Mouse (Mus musculus): ENCODE results near the gene Actg1. TPM values are rescaled to one million over a fixed set of nuclear protein-coding genes. Genes with fewer than 3 reads are reported as not detected.

Actg1 gene
- polyA plus RNA-seq, 1 experiment from 2014 or later = 2,926 TPM

DNA sequence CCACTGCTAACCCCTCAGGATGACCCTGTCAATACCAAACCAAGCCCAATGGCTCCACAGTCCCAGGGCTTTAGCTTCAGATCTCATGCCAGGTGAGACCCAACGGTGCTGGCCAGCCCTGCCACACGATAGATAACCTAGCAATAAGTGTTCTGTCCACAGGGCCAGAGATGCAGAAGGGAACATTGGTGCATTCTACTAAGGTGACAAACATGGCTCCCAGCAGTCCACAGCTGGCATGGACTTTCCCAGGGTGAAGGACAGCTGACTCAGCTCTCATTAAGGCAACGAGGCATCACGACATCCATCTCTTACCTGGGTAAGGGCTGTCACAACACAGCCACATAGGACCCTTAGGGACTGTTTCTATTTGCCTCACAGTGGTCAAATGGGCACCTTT is 32.8 kb upstream of the Actg1 start:
- Histone ChIP-seq H3K4me3 (ENCODE audit: low read depth, low read length) (no peak overlapping the region), H3K9ac (no peak overlapping the region), H3K4me2 (no peak overlapping the region), H3K9me3 (ENCODE audit: low read depth, low read length) (no peaks in the 10 kb centered on the region), H3K27me3 (ENCODE audit: insufficient read depth, low read length) (no peaks in the 10 kb centered on the region), H3K36me3 (ENCODE audit: insufficient read depth) (peaks cover 73% of the 10 kb centered on the region), H3K27ac (ENCODE audit: low read depth) (no peak overlapping the region), H3K4me1 (ENCODE audit: insufficient read depth) (peaks cover 5% of the 10 kb centered on the region)
- no peak for DNase-seq
- TF ChIP-seq CTCF (IDR thresholded peaks at IDR 0.05; ENCODE audit: low read depth) = no peak
- ATAC-seq (ENCODE audit: insufficient read depth) = no peak
- WGBS = 89% methylated on average over 4 of the region's 4 CpGs

DNA sequence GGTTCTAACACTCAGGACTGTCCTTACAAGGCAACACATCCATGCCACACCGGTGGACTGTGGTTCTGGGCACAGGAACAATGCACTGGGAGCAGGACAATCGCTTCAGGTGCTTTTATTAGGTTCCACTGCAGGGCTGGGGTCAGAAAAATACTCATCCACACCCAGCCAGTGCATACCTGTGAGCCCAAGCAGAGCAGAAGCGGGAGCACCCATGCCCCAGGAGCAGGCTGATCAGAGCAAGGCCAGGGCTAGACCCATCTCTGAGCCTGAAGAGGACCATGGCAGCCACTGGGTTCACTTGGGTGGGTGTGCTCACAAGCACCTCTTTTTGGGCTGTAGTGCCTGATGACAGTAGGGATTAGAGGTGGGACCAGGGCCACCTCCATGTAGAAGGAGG is 31.9 kb upstream of the Actg1 start:
- DNase-seq (no peak), ATAC-seq (ENCODE audit: insufficient read depth) (no peak)
- Histone ChIP-seq H3K9me3 (ENCODE audit: low read depth, low read length) (no peaks in the 10 kb centered on the region), H3K27ac (ENCODE audit: low read depth) (no peak overlapping the region), H3K36me3 (ENCODE audit: insufficient read depth) (peaks cover 71% of the 10 kb centered on the region), H3K27me3 (ENCODE audit: insufficient read depth, low read length) (no peaks in the 10 kb centered on the region), H3K4me2 (no peak overlapping the region), H3K4me1 (ENCODE audit: insufficient read depth) (peaks cover 5% of the 10 kb centered on the region), H3K9ac (no peak overlapping the region), H3K4me3 (ENCODE audit: low read depth, low read length) (no peak overlapping the region)
- WGBS = 83% methylated on average over 3 of the region's 3 CpGs
- no peak for TF ChIP-seq CTCF (IDR thresholded peaks at IDR 0.05; ENCODE audit: low read depth)

DNA sequence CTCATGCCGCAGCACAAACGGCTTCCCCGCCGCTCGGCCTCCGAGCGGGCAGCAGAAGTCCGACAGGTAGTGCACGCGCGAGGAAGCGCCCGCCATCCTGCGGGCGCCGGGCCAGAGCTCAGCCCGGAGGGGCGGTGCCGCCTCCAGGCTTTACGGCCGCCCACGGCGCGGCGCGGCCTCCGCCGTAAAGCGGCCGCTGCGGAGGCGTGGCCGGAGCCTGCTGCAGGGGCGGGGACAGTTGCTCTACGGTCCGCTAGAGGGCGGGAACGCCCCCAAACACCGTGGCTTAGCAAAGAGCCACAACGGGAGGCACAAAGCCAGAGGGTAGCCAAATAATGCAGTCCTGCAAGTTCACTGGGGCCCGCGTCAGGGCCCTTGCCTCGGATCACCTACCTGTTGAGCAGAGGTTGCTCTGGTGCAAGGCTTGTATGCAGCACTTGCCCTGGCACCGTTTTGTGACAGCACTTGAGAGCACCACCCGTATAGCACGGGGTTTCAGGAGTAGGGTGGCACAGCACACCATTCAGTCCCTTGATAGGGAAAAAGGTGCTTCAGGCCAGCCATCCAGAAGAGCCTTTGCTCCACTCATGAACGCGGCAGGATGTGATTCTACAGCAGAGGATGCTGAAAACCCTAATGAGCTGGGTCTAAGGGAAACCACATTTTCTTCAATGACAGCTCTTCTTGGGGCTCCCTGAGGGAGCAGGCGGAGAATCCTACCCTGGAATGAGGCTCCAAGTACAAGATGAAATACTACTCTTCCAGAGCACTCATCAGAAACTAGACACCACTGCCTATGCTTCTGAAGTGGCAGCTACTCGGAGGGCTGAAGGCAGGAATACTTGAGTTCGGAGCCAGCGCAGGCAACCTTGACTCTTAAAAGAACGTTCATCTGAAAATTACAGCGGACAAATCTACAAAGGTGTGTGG is 30.5 kb upstream of the Actg1 start, which contains the start of gene Faap100:
Gene Faap100 (minus strand): TSS at position 154 of the 930 bp plus-strand sequence.
- H3K27ac ChIP-seq (ENCODE audit: low read depth) = peak within 1 kb of the TSS; percentile 83
- peak within 1 kb of the TSS; percentile 96 for H3K4me2 ChIP-seq
- ATAC-seq (ENCODE audit: insufficient read depth) (peak; percentile 87), DNase-seq (peak; percentile 98)
- no peaks in the 10 kb centered on the region for H3K9me3 ChIP-seq (ENCODE audit: low read depth, low read length)
- TF ChIP-seq CTCF (IDR thresholded peaks at IDR 0.05; ENCODE audit: low read depth) = peak; percentile 66
- H3K27me3 ChIP-seq (ENCODE audit: insufficient read depth, low read length) = no peaks in the 10 kb centered on the region
- H3K4me1 ChIP-seq (ENCODE audit: insufficient read depth) = peaks cover 5% of the 10 kb centered on the region
- 7% methylated on average over 54 of the region's 54 CpGs for WGBS
- H3K9ac ChIP-seq = peak within 1 kb of the TSS; percentile 69
- peak within 1 kb of the TSS; percentile 79 for H3K4me3 ChIP-seq (ENCODE audit: low read depth, low read length)
- H3K36me3 ChIP-seq (ENCODE audit: insufficient read depth) = peaks cover 71% of the 10 kb centered on the region

DNA sequence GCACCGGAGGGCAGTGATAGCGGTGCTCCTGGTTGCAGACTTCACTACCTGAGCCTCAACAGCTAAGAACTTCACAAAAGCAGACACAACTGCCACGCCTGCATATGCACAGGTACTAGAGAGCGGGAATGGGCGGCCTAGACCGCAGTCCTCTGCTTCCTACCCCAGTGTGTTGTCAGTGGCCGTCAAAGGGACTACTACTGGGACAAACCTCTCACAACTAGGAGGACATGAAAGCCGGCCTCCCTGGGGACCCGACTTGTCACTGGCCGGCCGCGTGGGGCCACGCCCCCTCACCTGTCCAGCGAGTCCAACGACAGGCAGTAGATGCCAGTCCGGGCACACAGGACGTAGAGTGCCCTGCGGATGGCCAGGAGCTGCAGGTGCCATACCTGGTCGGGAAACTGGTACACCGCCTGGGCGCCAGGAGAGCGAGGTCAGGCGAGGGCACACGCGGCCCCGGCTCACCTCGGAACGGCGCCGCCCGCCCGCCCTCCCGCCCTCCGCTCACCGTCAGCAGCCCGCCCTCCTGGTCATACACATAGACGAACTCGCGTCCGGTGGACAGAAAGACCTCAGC is 29.8 kb upstream of the Actg1 start:
- peak; percentile 42 for ATAC-seq (ENCODE audit: insufficient read depth)
- WGBS = 3% methylated on average over 38 of the region's 40 CpGs
- H3K27me3 ChIP-seq (ENCODE audit: insufficient read depth, low read length) = no peaks in the 10 kb centered on the region
- peaks cover 71% of the 10 kb centered on the region for H3K36me3 ChIP-seq (ENCODE audit: insufficient read depth)
- peak; percentile 40 for DNase-seq
- H3K9me3 ChIP-seq (ENCODE audit: low read depth, low read length) = no peaks in the 10 kb centered on the region
- H3K9ac ChIP-seq = peak overlapping the region; percentile 69
- peaks cover 5% of the 10 kb centered on the region for H3K4me1 ChIP-seq (ENCODE audit: insufficient read depth)
- H3K27ac ChIP-seq (ENCODE audit: low read depth) = no peak overlapping the region
- TF ChIP-seq CTCF (IDR thresholded peaks at IDR 0.05; ENCODE audit: low read depth) = no peak
- H3K4me3 ChIP-seq (ENCODE audit: low read depth, low read length) = peak overlapping the region; percentile 79
- peak overlapping the region; percentile 96 for H3K4me2 ChIP-seq

DNA sequence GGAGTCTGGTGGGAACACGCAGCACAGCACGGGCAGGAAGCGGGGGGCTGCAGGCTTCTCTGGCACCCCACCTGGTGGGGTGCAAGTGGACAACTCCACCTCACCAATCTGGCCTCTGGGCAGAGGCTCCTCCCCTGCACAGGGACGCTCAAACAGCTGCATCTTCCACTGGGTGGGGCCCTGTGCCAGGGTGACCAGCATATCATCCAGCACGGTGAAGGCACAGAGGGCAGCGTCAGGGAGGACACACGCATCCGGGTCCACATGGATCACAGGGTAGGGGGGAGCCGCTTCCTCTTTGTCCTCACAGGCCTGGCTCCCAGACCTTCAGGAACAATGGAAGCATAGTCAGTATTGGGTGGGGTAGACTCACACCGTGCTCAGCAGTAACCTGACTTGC is 29.0 kb upstream of the Actg1 start:
- DNase-seq (no peak), ATAC-seq (ENCODE audit: insufficient read depth) (no peak)
- peak overlapping the region; percentile 69; the same call in 1 of the 2 replicates for H3K9ac ChIP-seq
- no peaks in the 10 kb centered on the region for H3K9me3 ChIP-seq (ENCODE audit: low read depth, low read length)
- H3K4me3 ChIP-seq (ENCODE audit: low read depth, low read length) = peak overlapping the region; percentile 79
- peaks cover 71% of the 10 kb centered on the region for H3K36me3 ChIP-seq (ENCODE audit: insufficient read depth)
- no peaks in the 10 kb centered on the region for H3K27me3 ChIP-seq (ENCODE audit: insufficient read depth, low read length)
- WGBS = 67% methylated on average over 10 of the region's 10 CpGs
- peaks cover 5% of the 10 kb centered on the region for H3K4me1 ChIP-seq (ENCODE audit: insufficient read depth)
- H3K4me2 ChIP-seq = peak overlapping the region; percentile 96
- no peak for TF ChIP-seq CTCF (IDR thresholded peaks at IDR 0.05; ENCODE audit: low read depth)
- no peak overlapping the region for H3K27ac ChIP-seq (ENCODE audit: low read depth)

DNA sequence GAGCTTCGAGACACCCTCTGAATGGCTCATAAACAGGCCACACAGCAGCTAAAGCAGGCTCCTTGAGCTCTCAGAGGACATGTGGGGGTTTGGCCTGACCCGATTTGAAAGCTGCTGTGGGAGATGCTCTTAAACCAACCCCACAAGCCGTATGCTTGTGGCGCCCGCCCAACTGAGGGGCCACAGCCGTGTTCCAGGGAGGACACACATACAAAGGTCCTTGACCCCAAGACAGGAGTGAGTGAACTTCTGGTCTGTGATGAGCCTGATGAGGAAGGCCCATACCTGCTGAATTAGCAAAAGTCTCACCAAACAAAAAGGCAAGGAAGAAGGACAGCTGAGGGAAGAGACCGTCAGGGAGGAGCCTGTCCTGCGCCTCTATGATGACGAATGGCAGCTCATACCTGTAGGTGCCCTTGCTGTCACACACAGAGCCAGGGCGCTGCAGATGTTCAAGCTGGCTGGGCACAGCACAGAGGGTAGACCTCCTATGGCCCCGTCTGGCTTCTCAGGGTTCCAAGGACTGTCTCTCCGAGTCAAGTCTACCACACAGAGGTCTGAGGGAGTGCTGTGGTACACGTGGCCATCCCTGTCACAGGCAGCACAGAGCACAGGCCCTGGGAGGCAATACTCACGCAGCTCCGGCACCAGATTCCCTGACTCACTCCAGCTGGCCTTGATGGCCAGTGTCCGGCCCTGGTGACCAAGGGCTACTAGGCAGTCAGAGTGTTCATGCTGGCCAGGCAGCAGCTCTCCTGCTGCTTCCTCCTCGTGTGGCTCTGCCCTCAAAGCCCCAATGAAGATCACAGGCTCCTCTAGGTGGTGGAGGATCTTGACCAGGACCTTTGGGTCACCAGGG is 28.2 kb upstream of the Actg1 start:
- 82% methylated on average over 17 of the region's 17 CpGs for WGBS
- DNase-seq (no peak), ATAC-seq (ENCODE audit: insufficient read depth) (no peak)
- Histone ChIP-seq H3K9me3 (ENCODE audit: low read depth, low read length) (no peaks in the 10 kb centered on the region), H3K27me3 (ENCODE audit: insufficient read depth, low read length) (no peaks in the 10 kb centered on the region), H3K4me3 (ENCODE audit: low read depth, low read length) (no peak overlapping the region), H3K4me1 (ENCODE audit: insufficient read depth) (peaks cover 5% of the 10 kb centered on the region), H3K36me3 (ENCODE audit: insufficient read depth) (peaks cover 71% of the 10 kb centered on the region), H3K4me2 (peak overlapping the region; percentile 96; the same call in 1 of the 2 replicates), H3K27ac (ENCODE audit: low read depth) (no peak overlapping the region), H3K9ac (no peak overlapping the region)
- TF ChIP-seq CTCF (IDR thresholded peaks at IDR 0.05; ENCODE audit: low read depth) = no peak
